ENCODE assay signal across 15 mouse cellular contexts in genomic region chr1:170886044-170886458, GRCm38 (mm10). TPM values are rescaled to one million over a fixed set of nuclear protein-coding genes. Genes with fewer than 3 reads are reported as not detected.
DNase-seq lines count a peak whose midpoint lies in the region; ATAC-seq and TF ChIP-seq lines count a peak whose summit lies in the region.
"Had no signal": no experiment of that assay in that cellular context is flagged by ENCODE, and none has a peak within 500 bp of the region (broad histone marks: within the 10 kb centered on the region; RNA-seq: fewer than 3 reads in every experiment).

No protein-coding gene starts in this region.

- TF ChIP-seq EP300 in MEL (IDR thresholded peaks at IDR 0.05; ENCODE audit: low read depth in 1 of 2, low read length in 2 of 2), result peak; percentile 82 to 83
- no peak for TF ChIP-seq EP300 in heart, adult 2 months (IDR thresholded peaks at IDR 0.05; ENCODE audit: insufficient read depth, low read depth, low read length)

- TF ChIP-seq RAD21 in MEL (IDR thresholded peaks at IDR 0.05; ENCODE audit: low read depth, low read length), result no peak

- WGBS in kidney, adult 2 months, result 46% methylated on average over 6 of the region's 6 CpGs
- 10% methylated on average over 6 of the region's 6 CpGs for WGBS in intestine, postnatal 0 days
- 54% methylated on average over 6 of the region's 6 CpGs for WGBS in heart, adult 2 months

- H3K9ac ChIP-seq in MEL (ENCODE audit: control insufficient read depth, low read depth, low read length, poor library complexity, severe bottlenecking), result peak overlapping the region; percentile 89
- H3K9ac ChIP-seq in intestine, postnatal 0 days (ENCODE audit: low read depth, low read length), result no peak overlapping the region
- no peak overlapping the region for H3K9ac ChIP-seq in heart, adult 2 months (ENCODE audit: low read depth, low read length)
- H3K9ac ChIP-seq: embryonic facial prominence, embryonic 15.5 days had no signal

- H3K4me2 ChIP-seq in intestine, postnatal 0 days (replicated peaks; ENCODE audit: low read depth), result peak overlapping the region; percentile 70

- intact Hi-C loops in heart, adult 2 months (cut with DNase I), result no loop called here

- peaks cover 11% of the 10 kb centered on the region; the same call in 1 of the 2 replicates for H3K4me1 ChIP-seq in kidney, adult 2 months (ENCODE audit: control insufficient read depth, insufficient read depth, low read length)
- peaks cover 6 to 7% of the 10 kb centered on the region in 2 experiments for H3K4me1 ChIP-seq in MEL (ENCODE audit: control insufficient read depth in 1 of 2, insufficient read depth in 2 of 2, low read length in 2 of 2)
- H3K4me1 ChIP-seq in intestine, postnatal 0 days (replicated peaks; ENCODE audit: control insufficient read depth, insufficient read depth, low read length), result no peaks in the 10 kb centered on the region
- H3K4me1 ChIP-seq in heart, adult 2 months (ENCODE audit: control insufficient read depth, insufficient read depth, low read length), result peaks cover 2% of the 10 kb centered on the region

- H3K4me3 ChIP-seq in kidney, adult 2 months (ENCODE audit: insufficient read depth, low read depth, low read length), result 0 out of 2 replicates have a peak overlapping the region, but pooled peaks have one; percentile 13
- H3K4me3 ChIP-seq in MEL (ENCODE audit: control insufficient read depth in 1 of 2, insufficient read depth in 1 of 2, low read depth in 2 of 2, low read length in 2 of 2), result peak overlapping the region; percentile 39 to 62
- H3K4me3 ChIP-seq in intestine, postnatal 0 days (ENCODE audit: low read depth, low read length), result peak overlapping the region; percentile 13
- no peak overlapping the region for H3K4me3 ChIP-seq in heart, adult 2 months

- no peaks in the 10 kb centered on the region for H3K27me3 ChIP-seq in kidney, adult 2 months (replicated peaks; ENCODE audit: control insufficient read depth, insufficient read depth, low read length)
- no peaks in the 10 kb centered on the region for H3K27me3 ChIP-seq in MEL (ENCODE audit: control insufficient read depth in 1 of 2, insufficient read depth in 2 of 2, low read length in 2 of 2)
- no peaks in the 10 kb centered on the region for H3K27me3 ChIP-seq in intestine, postnatal 0 days (replicated peaks; ENCODE audit: control insufficient read depth, insufficient read depth, low read length)
- H3K27me3 ChIP-seq in heart, adult 2 months (ENCODE audit: control insufficient read depth, insufficient read depth, low read length), result no peaks in the 10 kb centered on the region
- H3K27me3 ChIP-seq: embryonic facial prominence, embryonic 15.5 days; Patski had no signal

- no peak overlapping the region for H3K27ac ChIP-seq in kidney, adult 2 months (ENCODE audit: insufficient read depth, low read depth, low read length)
- peak overlapping the region; percentile 87 for H3K27ac ChIP-seq in MEL (ENCODE audit: control insufficient read depth, low read depth, low read length)
- peak overlapping the region; percentile 95 for H3K27ac ChIP-seq in intestine, postnatal 0 days (ENCODE audit: low read depth, low read length)
- H3K27ac ChIP-seq in heart, adult 2 months, result no peak overlapping the region
- H3K27ac ChIP-seq: embryonic facial prominence, embryonic 15.5 days had no signal

- ATAC-seq in intestine, postnatal 0 days, result no peak
- ATAC-seq in megakaryocyte progenitor cell, adult 5-6 weeks (replicated peaks; ENCODE audit: poor library complexity), result peak; percentile 42

- no peaks in the 10 kb centered on the region for H3K9me3 ChIP-seq in MEL (replicated peaks; ENCODE audit: insufficient read depth, low read length)
- no peaks in the 10 kb centered on the region for H3K9me3 ChIP-seq in intestine, postnatal 0 days (ENCODE audit: control insufficient read depth)
- H3K9me3 ChIP-seq: embryonic facial prominence, embryonic 15.5 days had no signal

- H3K79me2 ChIP-seq in MEL (ENCODE audit: control insufficient read depth, insufficient read depth, low read length, poor library complexity), result peaks cover 33% of the 10 kb centered on the region
- H3K79me2 ChIP-seq in heart, adult 2 months (replicated peaks; ENCODE audit: control insufficient read depth, insufficient read depth, low read length), result no peaks in the 10 kb centered on the region; the same call in 1 of the 2 replicates

- DNase-seq in kidney, adult 2 months, result no peak
- no peak for DNase-seq in kidney, postnatal 10 days
- peak; percentile 87 for DNase-seq in MEL (ENCODE audit: low read depth, low spot score)
- no peak for DNase-seq in right cerebral cortex, postnatal 10 days (ENCODE audit: low spot score in 2 of 2)
- no peak for DNase-seq in heart, adult 2 months
- no peak for DNase-seq in ovary, postnatal 10 days (ENCODE audit: low spot score)
- DNase-seq: lung, adult 2 months had no signal

- TF ChIP-seq CTCF in kidney, adult 2 months (conservative IDR thresholded peaks at IDR 0.05; ENCODE audit: insufficient read depth, insufficient read length, low read depth, low read length), result no peak
- TF ChIP-seq CTCF in MEL (IDR thresholded peaks at IDR 0.05 in 2 of 3, conservative IDR thresholded peaks at IDR 0.05 in 1 of 3; ENCODE audit: control insufficient read depth in 1 of 3, insufficient read depth in 1 of 3, low read depth in 2 of 3, low read length in 3 of 3, poor library complexity in 1 of 3, severe bottlenecking in 1 of 3), result no peak
- no peak for TF ChIP-seq CTCF in intestine, postnatal 0 days (IDR thresholded peaks at IDR 0.05; ENCODE audit: low read depth)
- TF ChIP-seq CTCF in heart, adult 2 months (IDR thresholded peaks at IDR 0.05), result no peak

- no peaks in the 10 kb centered on the region for H3K36me3 ChIP-seq in kidney, adult 2 months (ENCODE audit: control insufficient read depth, insufficient read depth, low read length)
- H3K36me3 ChIP-seq in MEL (ENCODE audit: control insufficient read depth in 1 of 2, insufficient read depth in 2 of 2, low read length in 2 of 2), result peaks cover 0 to 8% of the 10 kb centered on the region in 2 experiments; a peak in 2 of 4 replicates
- no peaks in the 10 kb centered on the region; the same call in 1 of the 2 replicates for H3K36me3 ChIP-seq in intestine, postnatal 0 days (ENCODE audit: control insufficient read depth, insufficient read depth)
- no peaks in the 10 kb centered on the region; the same call in 1 of the 2 replicates for H3K36me3 ChIP-seq in heart, adult 2 months (ENCODE audit: control insufficient read depth, insufficient read depth, low read length)

- no peak for TF ChIP-seq POLR2A in kidney, adult 2 months (IDR thresholded peaks at IDR 0.05; ENCODE audit: low read depth, low read length)
- TF ChIP-seq POLR2A in MEL (IDR thresholded peaks at IDR 0.05; ENCODE audit: control insufficient read depth in 1 of 2, insufficient read depth in 1 of 2, low read depth in 1 of 2, low read length in 2 of 2, poor library complexity in 1 of 2), result peak in 1 of 2 experiments; percentile 43; a peak in 1 of 4 replicates
- TF ChIP-seq POLR2A in heart, adult 2 months (IDR thresholded peaks at IDR 0.05; ENCODE audit: insufficient read depth, low read depth, low read length), result no peak

RNA-seq across cellular contexts. Expression of gene Dusp12, which starts 0.7 kb away (rescaled TPM):
- 13.8 and 18.8 TPM in 2 replicates for polyA plus RNA-seq in kidney, adult 2 months (2012; rRNA removed)
- 41.8 and 50.0 TPM in 2 replicates for total RNA-seq in MEL (2012; rRNA removed)
- polyA plus RNA-seq in MEL (2012; ENCODE audit: insufficient read depth in 1 of 2, insufficient read length in 2 of 2, low read depth in 1 of 2, low replicate concordance in 2 of 2, missing spikeins in 1 of 2), result 10 to 100 TPM in 1 of 2 experiments, not detected in 1; 33.8 TPM
- 65.1 and 79.2 TPM in 2 replicates for polyA plus RNA-seq in intestine, postnatal 0 days (2015; fragmentation: Nextera tagmentation; extraction: Ambion mirVana)
- total RNA-seq in megakaryocyte progenitor cell, adult 5-6 weeks (2015), result 17.6 and 19.9 TPM in 2 replicates
- 9.4 and 10.3 TPM in 2 replicates for total RNA-seq in megakaryocyte progenitor cell, adult 5-6 weeks (2017)
- total RNA-seq in heart, adult 2 months (2021), result 1 to 10 TPM; 6.8 to 7.0 TPM
- 6.7 and 10.3 TPM in 2 replicates for polyA plus RNA-seq in heart, adult 2 months (2012; rRNA removed)

RNA-seq across cellular contexts. Expression of gene Gm26620, which starts 1.2 kb away (rescaled TPM):
- polyA plus RNA-seq in kidney, adult 2 months (2012; rRNA removed), result 0.75 and 1.8 TPM in 2 replicates
- total RNA-seq in MEL (2012; rRNA removed), result 3.1 and 5.5 TPM in 2 replicates
- 1 to 10 TPM in 1 of 2 experiments, not detected in 1; 1.0 TPM for polyA plus RNA-seq in MEL (2012; ENCODE audit: insufficient read depth in 1 of 2, insufficient read length in 2 of 2, low read depth in 1 of 2, low replicate concordance in 2 of 2, missing spikeins in 1 of 2)
- polyA plus RNA-seq in intestine, postnatal 0 days (2015; fragmentation: Nextera tagmentation; extraction: Ambion mirVana), result 9.5 and 9.7 TPM in 2 replicates
- 1.3 TPM in 1 of 2 replicates, not detected in the other for total RNA-seq in megakaryocyte progenitor cell, adult 5-6 weeks (2015)
- total RNA-seq in megakaryocyte progenitor cell, adult 5-6 weeks (2017), result 0.20 TPM in 1 of 2 replicates, not detected in the other
- total RNA-seq in heart, adult 2 months (2021), result under 1 TPM in 1 of 2 experiments, not detected in 1; 0.52 TPM
- 0.53 and 0.61 TPM in 2 replicates for polyA plus RNA-seq in heart, adult 2 months (2012; rRNA removed)
- total RNA-seq: granulocyte monocyte progenitor cell, adult 5-6 weeks had no signal

RNA-seq across cellular contexts. Expression of gene Atf6, which starts 18.5 kb away (rescaled TPM):
- polyA plus RNA-seq in kidney, adult 2 months (2012; rRNA removed), result 15.4 and 16.4 TPM in 2 replicates
- 11.7 and 14.3 TPM in 2 replicates for total RNA-seq in MEL (2012; rRNA removed)
- polyA plus RNA-seq in MEL (2012; ENCODE audit: insufficient read depth in 1 of 2, insufficient read length in 2 of 2, low read depth in 1 of 2, low replicate concordance in 2 of 2, missing spikeins in 1 of 2), result 10 to 100 TPM in 1 of 2 experiments, not detected in 1; 16.4 TPM
- polyA plus RNA-seq in intestine, postnatal 0 days (2015; fragmentation: Nextera tagmentation; extraction: Ambion mirVana), result 5.4 and 6.2 TPM in 2 replicates
- total RNA-seq in megakaryocyte progenitor cell, adult 5-6 weeks (2015), result 27.6 and 31.8 TPM in 2 replicates
- 24.3 and 27.5 TPM in 2 replicates for total RNA-seq in megakaryocyte progenitor cell, adult 5-6 weeks (2017)
- total RNA-seq in heart, adult 2 months (2021), result 10 to 100 TPM; 62.6 to 82.3 TPM
- 22.0 and 44.5 TPM in 2 replicates for polyA plus RNA-seq in heart, adult 2 months (2012; rRNA removed)

RNA-seq across cellular contexts. Expression of gene Fcrlb, which starts 26.7 kb away (rescaled TPM):
- 0.31 and 0.54 TPM in 2 replicates for polyA plus RNA-seq in kidney, adult 2 months (2012; rRNA removed)
- not detected in 2 replicates for total RNA-seq in MEL (2012; rRNA removed)
- not detected for polyA plus RNA-seq in MEL (2012; ENCODE audit: insufficient read depth in 1 of 2, insufficient read length in 2 of 2, low read depth in 1 of 2, low replicate concordance in 2 of 2, missing spikeins in 1 of 2)
- polyA plus RNA-seq in intestine, postnatal 0 days (2015; fragmentation: Nextera tagmentation; extraction: Ambion mirVana), result 0.12 and 0.20 TPM in 2 replicates
- not detected in 2 replicates for total RNA-seq in megakaryocyte progenitor cell, adult 5-6 weeks (2015)
- not detected in 2 replicates for total RNA-seq in megakaryocyte progenitor cell, adult 5-6 weeks (2017)
- not detected for total RNA-seq in heart, adult 2 months (2021)
- polyA plus RNA-seq in heart, adult 2 months (2012; rRNA removed), result not detected in 2 replicates
- total RNA-seq: granulocyte monocyte progenitor cell, adult 5-6 weeks had no signal

RNA-seq across cellular contexts. Expression of gene Fcrla, which starts 41.3 kb away (rescaled TPM):
- polyA plus RNA-seq in kidney, adult 2 months (2012; rRNA removed), result 0.71 and 6.4 TPM in 2 replicates
- total RNA-seq in MEL (2012; rRNA removed), result 0.12 and 0.39 TPM in 2 replicates
- under 1 TPM in 1 of 2 experiments, not detected in 1; 0.18 TPM for polyA plus RNA-seq in MEL (2012; ENCODE audit: insufficient read depth in 1 of 2, insufficient read length in 2 of 2, low read depth in 1 of 2, low replicate concordance in 2 of 2, missing spikeins in 1 of 2)
- polyA plus RNA-seq in intestine, postnatal 0 days (2015; fragmentation: Nextera tagmentation; extraction: Ambion mirVana), result 0.13 TPM in 1 of 2 replicates, not detected in the other
- total RNA-seq in megakaryocyte progenitor cell, adult 5-6 weeks (2015), result not detected in 2 replicates
- not detected in 2 replicates for total RNA-seq in megakaryocyte progenitor cell, adult 5-6 weeks (2017)
- under 1 TPM; 0.39 to 0.89 TPM for total RNA-seq in heart, adult 2 months (2021)
- 1.9 and 2.2 TPM in 2 replicates for polyA plus RNA-seq in heart, adult 2 months (2012; rRNA removed)
- total RNA-seq: granulocyte monocyte progenitor cell, adult 5-6 weeks; layer of hippocampus, adult 18-20 months; left cerebral cortex, adult 8-10 months had no signal
- polyA plus RNA-seq: embryonic facial prominence, embryonic 15.5 days; forebrain, embryonic 16.5 days; Patski had no signal

Comparison
In these comparisons a context has a peak if more than half of its experiments do, and no peak if none do; other contexts are left out.
1. H3K27ac ChIP-seq: peak in MEL (single experiment) and intestine, postnatal 0 days (single experiment); none in kidney, adult 2 months (single experiment) and heart, adult 2 months (single experiment).